Mouse (Mus musculus): Measurements from ENCODE around the gene Eif2ak4.
A peak's percentile ranks its signal among the peaks of the same experiment; 100 is the strongest.

The Eif2ak4 gene

GRCm38 (mm10) chr2:118405568-118405967 lies 17.1 kb downstream of the Eif2ak4 start:
- DNase-seq (ENCODE audit: low read depth) = no peak

- DNase-seq (ENCODE audit: low read depth) = no peak
Measured at GRCm38 (mm10) chr2:118406811-118407210, 18.4 kb downstream of the Eif2ak4 start.

- DNase-seq (ENCODE audit: low read depth) = no peak
Measured at GRCm38 (mm10) chr2:118408336-118408895, 20.0 kb downstream of the Eif2ak4 start.

- DNase-seq (ENCODE audit: low read depth) = no peak
Measured at GRCm38 (mm10) chr2:118412821-118413220, 24.4 kb downstream of the Eif2ak4 start.

- no peak for DNase-seq (ENCODE audit: low read depth)
Measured at GRCm38 (mm10) chr2:118415601-118416355, 27.4 kb downstream of the Eif2ak4 start.

GRCm38 (mm10) chr2:118418076-118418475 lies 29.7 kb downstream of the Eif2ak4 start:
- DNase-seq (ENCODE audit: low read depth) = no peak

- no peak for DNase-seq (ENCODE audit: low read depth)
Measured at GRCm38 (mm10) chr2:118421951-118422350, 33.5 kb downstream of the Eif2ak4 start.

- DNase-seq (ENCODE audit: low read depth) = no peak
Measured at GRCm38 (mm10) chr2:118422385-118422784, 34.0 kb downstream of the Eif2ak4 start.

- no peak for DNase-seq (ENCODE audit: low read depth)
Measured at GRCm38 (mm10) chr2:118428296-118428695, 39.9 kb downstream of the Eif2ak4 start.

GRCm38 (mm10) chr2:118429297-118429696 lies 40.9 kb downstream of the Eif2ak4 start:
- DNase-seq (ENCODE audit: low read depth) = no peak

- DNase-seq (ENCODE audit: low read depth) = no peak
Measured at GRCm38 (mm10) chr2:118430630-118431029, 42.2 kb downstream of the Eif2ak4 start.

GRCm38 (mm10) chr2:118431589-118431988 lies 43.2 kb downstream of the Eif2ak4 start:
- peak; percentile 29 for DNase-seq (ENCODE audit: low read depth)

- no peak for DNase-seq (ENCODE audit: low read depth)
Measured at GRCm38 (mm10) chr2:118442172-118442571, 53.8 kb downstream of the Eif2ak4 start.

GRCm38 (mm10) chr2:118442723-118443122 lies 54.3 kb downstream of the Eif2ak4 start:
- DNase-seq (ENCODE audit: low read depth) = no peak

GRCm38 (mm10) chr2:118445696-118446674 lies 57.6 kb downstream of the Eif2ak4 start:
- no peak for DNase-seq (ENCODE audit: low read depth)

GRCm38 (mm10) chr2:118448181-118448580 lies 59.8 kb downstream of the Eif2ak4 start:
- no peak for DNase-seq (ENCODE audit: low read depth)

- no peak for DNase-seq (ENCODE audit: low read depth)
Measured at GRCm38 (mm10) chr2:118451056-118451455, 62.6 kb downstream of the Eif2ak4 start.

- no peak for DNase-seq (ENCODE audit: low read depth)
Measured at GRCm38 (mm10) chr2:118457029-118457428, 68.6 kb downstream of the Eif2ak4 start.

GRCm38 (mm10) chr2:118457463-118458261 lies 69.2 kb downstream of the Eif2ak4 start:
- no peak for DNase-seq (ENCODE audit: low read depth)

- no peak for DNase-seq (ENCODE audit: low read depth)
Measured at GRCm38 (mm10) chr2:118461480-118462165, 73.2 kb downstream of the Eif2ak4 start.

- DNase-seq (ENCODE audit: low read depth) = no peak
Measured at GRCm38 (mm10) chr2:118463480-118463879, 75.1 kb downstream of the Eif2ak4 start.
